Mouse (Mus musculus): ENCODE data around the gene Nell1.
"Not testable (repeated sequence)": the region's sequence is repeated elsewhere in the genome, so short reads cannot be mapped to it uniquely, and the experiment has no call there.

DNA sequence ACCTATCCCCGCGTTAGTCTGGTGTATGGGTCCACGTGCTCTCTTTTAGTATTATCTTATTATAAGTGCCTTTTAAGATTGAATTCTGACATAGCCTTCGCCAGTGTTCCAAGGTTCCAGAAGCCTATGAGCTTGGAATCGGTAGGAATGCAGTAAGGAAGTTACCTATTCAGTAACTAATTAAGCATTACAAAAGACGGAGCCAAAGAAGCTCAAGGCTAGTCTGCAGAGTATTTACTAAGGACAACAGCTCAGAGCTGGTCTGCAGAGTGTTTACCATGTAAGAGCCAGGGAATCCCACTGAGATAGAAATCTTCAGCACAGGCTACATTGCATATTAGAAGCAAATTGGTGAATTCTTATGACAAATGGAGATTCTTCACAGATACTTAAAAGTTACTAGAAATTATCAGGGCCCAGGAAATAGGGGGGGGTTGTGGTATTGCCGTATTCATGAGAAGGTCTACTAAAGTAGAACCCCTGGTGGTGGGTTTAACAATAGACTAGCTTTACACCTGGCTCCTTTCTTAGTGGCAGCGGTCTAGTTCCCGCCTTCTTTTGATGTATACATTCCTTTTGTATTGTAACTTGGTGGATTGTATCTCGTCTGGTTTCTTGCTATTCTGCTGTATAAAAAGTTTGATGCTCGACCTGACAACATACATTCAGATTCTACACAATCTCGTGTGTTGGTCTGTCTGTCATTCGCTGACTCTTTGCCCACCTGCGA lies 41.1 kb upstream of the Nell1 start:
- TF ChIP-seq POLR2A (IDR thresholded peaks at IDR 0.05; ENCODE audit: control insufficient read depth, low read depth, low read length); CTCF (IDR thresholded peaks at IDR 0.05; ENCODE audit: control insufficient read depth, insufficient read depth, insufficient replicate concordance, low read depth, low read length): not testable (repeated sequence)

All from testis, adult 2 months (tissue).